Mouse (Mus musculus) spleen, adult 2 months (tissue): ENCODE measurements around the gene Zmynd12.

ENCODE experiments used
- CTCF ChIP-seq: fragments of 200-500 bp; IDR thresholded peaks from 2 replicates; pipeline ENCODE4 v1.5.1; 2011; ENCODE audit warnings: mild to moderate bottlenecking, inconsistent platforms; ENCODE audit not compliant: insufficient read depth, insufficient read length, insufficient replicate concordance; ENCODE audit errors: extremely low read depth
- POLR2A ChIP-seq: fragments of 200-500 bp; IDR thresholded peaks from 2 replicates; pipeline ENCODE4 v1.6.1; 2011; ENCODE audit warnings: low read depth, low read length, inconsistent platforms

- TF ChIP-seq POLR2A (no peak), CTCF (no peak)
Observed at GRCm38 (mm10) chr4:119472545-119472944, 49.9 kb downstream of the Zmynd12 start.
